Mouse (Mus musculus) heart, postnatal 4 days (tissue): ENCODE measurements at regions not wholly inside any gene's neighbourhood (a gene's known extent, or its start where the extent isn't known, plus 50 kb on each side); places are given as distances from the start of the nearest gene placed in this dataset.

Experiments used
- DNase-seq: peaks from one replicate; pipeline ENCODE4 v3.0.0; 2021

GRCm38 (mm10) chr6:89259406-89259994 lies 102.9 kb downstream of the Plxna1 start:
- DNase-seq, result no peak

GRCm38 (mm10) chr6:89262958-89263357 lies 99.5 kb downstream of the Plxna1 start:
- no peak for DNase-seq

- DNase-seq, result no peak
Measured at GRCm38 (mm10) chr6:89265296-89265695, 97.1 kb downstream of the Plxna1 start.
